Mouse (Mus musculus): ENCODE measurements at regions not wholly inside any gene's neighbourhood (a gene's known extent, or its start where the extent isn't known, plus 50 kb on each side); places are given as distances from the start of the nearest gene placed in this dataset.

DNA sequence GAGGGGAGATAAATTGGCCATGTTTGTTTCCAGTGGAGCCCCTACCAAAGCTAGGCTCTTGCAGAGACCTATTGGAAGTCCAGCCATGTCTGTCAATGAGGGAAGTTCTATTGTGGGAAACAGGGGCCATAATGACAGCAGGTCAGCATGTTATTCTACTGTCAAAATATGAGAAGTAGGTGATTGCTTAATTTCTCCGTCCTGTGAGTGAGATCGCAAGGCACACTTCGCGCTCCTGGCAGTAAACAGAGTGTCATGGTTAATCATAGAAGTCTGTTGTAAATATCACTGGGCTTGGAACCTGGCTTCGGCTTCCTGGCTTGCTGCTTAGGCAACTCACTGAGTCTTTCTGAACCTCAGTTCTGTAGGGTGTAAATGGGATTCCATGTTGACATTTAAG is 72.5 kb upstream of the Ccdc122 start:
- Histone ChIP-seq H3K9me3 (ENCODE audit: control insufficient read depth, low read length) (no peaks in the 10 kb centered on the region), H3K36me3 (ENCODE audit: control insufficient read depth, insufficient read depth, low read length) (no peaks in the 10 kb centered on the region), H3K9ac (ENCODE audit: low read length) (no peak overlapping the region), H3K27me3 (ENCODE audit: control insufficient read depth, insufficient read depth, low read length) (no peaks in the 10 kb centered on the region), H3K4me1 (ENCODE audit: control insufficient read depth in 2 of 2, insufficient read depth in 2 of 2, low read length in 2 of 2) (no peaks in the 10 kb centered on the region), H3K27ac (replicated peaks in 1 of 2; ENCODE audit: control insufficient read depth in 1 of 2, insufficient read depth in 1 of 2, low read depth in 2 of 2, low read length in 2 of 2) (no peak overlapping the region), H3K4me3 (ENCODE audit: control insufficient read depth in 1 of 2, insufficient read depth in 1 of 2, low read depth in 1 of 2, low read length in 2 of 2) (no peak overlapping the region), H3K4me2 (ENCODE audit: low read length) (no peak overlapping the region)
- WGBS = 88% methylated on average over 5 of the region's 5 CpGs
- ATAC-seq (ENCODE audit: insufficient number of reproducible peaks, insufficient read depth, low FRiP score, low read depth) = no peak

GRCm38 (mm10) chr14:76958875-76959274 is 77.7 kb upstream of the Ccdc122 start:
- no peaks in the 10 kb centered on the region for H3K4me1 ChIP-seq (ENCODE audit: control insufficient read depth in 2 of 2, insufficient read depth in 2 of 2, low read length in 2 of 2)
- H3K27ac ChIP-seq (replicated peaks in 1 of 2; ENCODE audit: control insufficient read depth in 1 of 2, insufficient read depth in 1 of 2, low read depth in 2 of 2, low read length in 2 of 2) = no peak overlapping the region
- H3K9ac ChIP-seq (ENCODE audit: low read length) = no peak overlapping the region
- WGBS = 82% methylated on average over 10 of the region's 10 CpGs
- no peaks in the 10 kb centered on the region for H3K27me3 ChIP-seq (ENCODE audit: control insufficient read depth, insufficient read depth, low read length)
- H3K9me3 ChIP-seq (ENCODE audit: control insufficient read depth, low read length) = no peaks in the 10 kb centered on the region
- H3K36me3 ChIP-seq (ENCODE audit: control insufficient read depth, insufficient read depth, low read length) = no peaks in the 10 kb centered on the region
- H3K4me2 ChIP-seq (ENCODE audit: low read length) = no peak overlapping the region
- no peak overlapping the region for H3K4me3 ChIP-seq (ENCODE audit: control insufficient read depth in 1 of 2, insufficient read depth in 1 of 2, low read depth in 1 of 2, low read length in 2 of 2)
- no peak for ATAC-seq (ENCODE audit: insufficient number of reproducible peaks, insufficient read depth, low FRiP score, low read depth)

- Histone ChIP-seq H3K4me1 (ENCODE audit: control insufficient read depth in 2 of 2, insufficient read depth in 2 of 2, low read length in 2 of 2) (no peaks in the 10 kb centered on the region), H3K9ac (ENCODE audit: low read length) (no peak overlapping the region), H3K36me3 (ENCODE audit: control insufficient read depth, insufficient read depth, low read length) (no peaks in the 10 kb centered on the region), H3K27me3 (ENCODE audit: control insufficient read depth, insufficient read depth, low read length) (no peaks in the 10 kb centered on the region), H3K27ac (replicated peaks in 1 of 2; ENCODE audit: control insufficient read depth in 1 of 2, insufficient read depth in 1 of 2, low read depth in 2 of 2, low read length in 2 of 2) (no peak overlapping the region), H3K4me3 (ENCODE audit: control insufficient read depth in 1 of 2, insufficient read depth in 1 of 2, low read depth in 1 of 2, low read length in 2 of 2) (no peak overlapping the region), H3K4me2 (ENCODE audit: low read length) (no peak overlapping the region), H3K9me3 (ENCODE audit: control insufficient read depth, low read length) (no peaks in the 10 kb centered on the region)
- ATAC-seq (ENCODE audit: insufficient number of reproducible peaks, insufficient read depth, low FRiP score, low read depth) = no peak
- 82% methylated on average over 2 of the region's 2 CpGs for WGBS
Measured at GRCm38 (mm10) chr14:76957136-76957535, 79.4 kb upstream of the Ccdc122 start.

- peaks cover 4 to 18% of the 10 kb centered on the region in 2 experiments for H3K4me1 ChIP-seq (ENCODE audit: control insufficient read depth in 2 of 2, insufficient read depth in 2 of 2, low read length in 2 of 2)
- no peaks in the 10 kb centered on the region for H3K36me3 ChIP-seq (ENCODE audit: control insufficient read depth, insufficient read depth, low read length)
- no peak overlapping the region for H3K4me2 ChIP-seq (ENCODE audit: low read length)
- no peak for ATAC-seq (ENCODE audit: insufficient number of reproducible peaks, insufficient read depth, low FRiP score, low read depth)
- H3K9ac ChIP-seq (ENCODE audit: low read length) = no peak overlapping the region
- no peaks in the 10 kb centered on the region for H3K27me3 ChIP-seq (ENCODE audit: control insufficient read depth, insufficient read depth, low read length)
- WGBS = 81% methylated on average over 2 of the region's 2 CpGs
- H3K9me3 ChIP-seq (ENCODE audit: control insufficient read depth, low read length) = no peaks in the 10 kb centered on the region
- H3K4me3 ChIP-seq (ENCODE audit: control insufficient read depth in 1 of 2, insufficient read depth in 1 of 2, low read depth in 1 of 2, low read length in 2 of 2) = no peak overlapping the region
- no peak overlapping the region for H3K27ac ChIP-seq (replicated peaks in 1 of 2; ENCODE audit: control insufficient read depth in 1 of 2, insufficient read depth in 1 of 2, low read depth in 2 of 2, low read length in 2 of 2)
Measured at GRCm38 (mm10) chr14:76953171-76953570, 83.4 kb upstream of the Ccdc122 start.

DNA sequence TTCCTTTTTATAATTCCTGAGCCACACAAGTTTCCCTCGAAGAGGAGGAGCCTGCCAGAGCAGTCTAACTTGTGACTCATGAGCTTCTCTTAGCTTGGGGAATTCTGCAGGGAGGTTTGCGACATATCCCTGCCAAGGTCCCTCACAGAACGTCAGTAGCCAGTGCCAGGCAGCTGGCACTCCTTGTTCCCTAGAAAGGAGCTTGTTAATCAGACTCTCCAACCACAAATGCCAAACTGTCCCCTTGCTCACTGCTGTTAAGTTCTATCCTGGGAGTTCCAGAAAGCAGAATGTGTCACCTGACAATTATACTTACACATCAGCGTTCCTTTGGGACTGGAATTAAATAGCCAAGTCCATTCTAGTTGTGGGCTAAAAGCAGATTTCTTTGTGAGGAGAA is 85.1 kb upstream of the Ccdc122 start:
- peak overlapping the region; percentile 10; the same call in 1 of the 2 replicates for H3K9ac ChIP-seq (ENCODE audit: low read length)
- H3K4me3 ChIP-seq (ENCODE audit: control insufficient read depth in 1 of 2, insufficient read depth in 1 of 2, low read depth in 1 of 2, low read length in 2 of 2) = no peak overlapping the region
- H3K4me1 ChIP-seq (ENCODE audit: control insufficient read depth in 2 of 2, insufficient read depth in 2 of 2, low read length in 2 of 2) = peaks cover 10 to 27% of the 10 kb centered on the region in 2 experiments
- no peak overlapping the region for H3K4me2 ChIP-seq (ENCODE audit: low read length)
- H3K27ac ChIP-seq (replicated peaks in 1 of 2; ENCODE audit: control insufficient read depth in 1 of 2, insufficient read depth in 1 of 2, low read depth in 2 of 2, low read length in 2 of 2) = peak overlapping the region in 1 of 2 experiments; percentile 58; a peak in 1 of 4 replicates
- 40% methylated on average over 4 of the region's 4 CpGs for WGBS
- H3K36me3 ChIP-seq (ENCODE audit: control insufficient read depth, insufficient read depth, low read length) = no peaks in the 10 kb centered on the region
- H3K9me3 ChIP-seq (ENCODE audit: control insufficient read depth, low read length) = no peaks in the 10 kb centered on the region
- no peak for ATAC-seq (ENCODE audit: insufficient number of reproducible peaks, insufficient read depth, low FRiP score, low read depth)
- no peaks in the 10 kb centered on the region for H3K27me3 ChIP-seq (ENCODE audit: control insufficient read depth, insufficient read depth, low read length)

DNA sequence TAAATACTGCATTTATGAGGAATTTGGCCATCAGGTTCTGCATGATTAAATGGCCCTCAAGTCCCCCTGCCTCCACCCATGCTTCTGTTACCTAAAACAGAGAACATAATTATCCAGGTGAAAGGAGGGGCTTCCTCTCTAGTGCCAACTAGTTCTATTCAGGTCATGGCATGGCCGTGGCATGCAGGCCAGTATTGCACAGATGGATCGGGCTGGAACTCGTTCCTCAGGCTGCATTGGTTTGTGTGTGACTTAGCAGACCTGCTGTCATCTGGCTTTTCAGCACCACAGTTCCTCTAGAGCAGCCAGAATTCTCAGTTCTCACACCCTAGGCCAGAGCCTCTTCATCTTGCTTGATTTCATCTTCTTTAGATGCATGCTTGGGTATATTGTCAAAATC is 87.2 kb upstream of the Ccdc122 start:
- H3K36me3 ChIP-seq (ENCODE audit: control insufficient read depth, insufficient read depth, low read length) = no peaks in the 10 kb centered on the region
- H3K9me3 ChIP-seq (ENCODE audit: control insufficient read depth, low read length) = no peaks in the 10 kb centered on the region
- H3K4me1 ChIP-seq (ENCODE audit: control insufficient read depth in 2 of 2, insufficient read depth in 2 of 2, low read length in 2 of 2) = peaks cover 12 to 27% of the 10 kb centered on the region in 2 experiments
- H3K4me3 ChIP-seq (ENCODE audit: control insufficient read depth in 1 of 2, insufficient read depth in 1 of 2, low read depth in 1 of 2, low read length in 2 of 2) = no peak overlapping the region
- no peak overlapping the region for H3K9ac ChIP-seq (ENCODE audit: low read length)
- WGBS = 78% methylated on average over 3 of the region's 3 CpGs
- no peak overlapping the region for H3K4me2 ChIP-seq (ENCODE audit: low read length)
- peak overlapping the region in 1 of 2 experiments; percentile 21; a peak in 1 of 4 replicates for H3K27ac ChIP-seq (replicated peaks in 1 of 2; ENCODE audit: control insufficient read depth in 1 of 2, insufficient read depth in 1 of 2, low read depth in 2 of 2, low read length in 2 of 2)
- H3K27me3 ChIP-seq (ENCODE audit: control insufficient read depth, insufficient read depth, low read length) = no peaks in the 10 kb centered on the region
- ATAC-seq (ENCODE audit: insufficient number of reproducible peaks, insufficient read depth, low FRiP score, low read depth) = no peak

DNA sequence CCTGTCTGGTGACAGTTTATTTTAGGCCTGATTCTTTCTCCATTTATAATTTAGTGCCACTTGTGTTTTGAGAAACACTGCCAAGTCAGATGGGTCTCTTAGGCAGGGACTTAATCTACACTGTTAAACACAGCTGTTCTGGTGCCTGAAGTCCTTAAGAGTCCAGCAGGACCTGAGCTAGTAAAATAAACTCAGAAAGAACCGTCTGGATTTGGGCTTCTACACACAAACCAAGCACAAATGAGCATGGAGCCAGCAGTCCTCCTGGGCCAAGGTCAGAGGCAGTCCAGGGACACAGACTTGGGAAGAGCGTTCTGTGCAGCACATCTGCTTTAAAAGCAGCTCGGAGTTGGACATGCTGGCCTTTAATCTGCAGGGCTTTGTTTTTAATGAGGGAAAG is 87.6 kb upstream of the Ccdc122 start:
- H3K4me2 ChIP-seq (ENCODE audit: low read length) = no peak overlapping the region
- H3K9me3 ChIP-seq (ENCODE audit: control insufficient read depth, low read length) = no peaks in the 10 kb centered on the region
- H3K4me1 ChIP-seq (ENCODE audit: control insufficient read depth in 2 of 2, insufficient read depth in 2 of 2, low read length in 2 of 2) = peaks cover 12 to 27% of the 10 kb centered on the region in 2 experiments
- no peaks in the 10 kb centered on the region for H3K36me3 ChIP-seq (ENCODE audit: control insufficient read depth, insufficient read depth, low read length)
- H3K9ac ChIP-seq (ENCODE audit: low read length) = no peak overlapping the region
- no peak for ATAC-seq (ENCODE audit: insufficient number of reproducible peaks, insufficient read depth, low FRiP score, low read depth)
- peak overlapping the region; percentile 21 to 31; a peak in 2 of 4 replicates for H3K27ac ChIP-seq (replicated peaks in 1 of 2; ENCODE audit: control insufficient read depth in 1 of 2, insufficient read depth in 1 of 2, low read depth in 2 of 2, low read length in 2 of 2)
- WGBS = 52% methylated on average over 3 of the region's 3 CpGs
- no peak overlapping the region for H3K4me3 ChIP-seq (ENCODE audit: control insufficient read depth in 1 of 2, insufficient read depth in 1 of 2, low read depth in 1 of 2, low read length in 2 of 2)
- no peaks in the 10 kb centered on the region for H3K27me3 ChIP-seq (ENCODE audit: control insufficient read depth, insufficient read depth, low read length)

DNA sequence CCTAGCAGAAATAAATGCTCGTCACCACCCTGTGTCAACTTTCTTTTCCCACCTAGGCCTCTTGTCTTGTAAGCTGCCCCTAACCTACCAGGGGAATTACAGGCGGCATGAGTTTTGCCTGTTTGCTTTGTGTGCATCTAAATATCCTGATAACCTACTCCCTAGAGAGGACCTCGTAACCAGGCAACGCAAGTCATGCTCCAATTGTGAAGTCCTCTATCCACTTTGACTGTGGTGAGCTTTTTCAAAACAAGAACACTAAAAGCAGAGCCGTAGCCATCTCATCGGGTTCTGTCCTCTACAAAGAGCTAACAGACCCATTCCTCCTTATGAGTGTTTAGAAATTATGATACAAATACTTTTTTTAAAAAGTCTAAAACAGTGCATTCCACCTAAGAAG is 88.1 kb upstream of the Ccdc122 start:
- peaks cover 12 to 27% of the 10 kb centered on the region in 2 experiments for H3K4me1 ChIP-seq (ENCODE audit: control insufficient read depth in 2 of 2, insufficient read depth in 2 of 2, low read length in 2 of 2)
- H3K4me3 ChIP-seq (ENCODE audit: control insufficient read depth in 1 of 2, insufficient read depth in 1 of 2, low read depth in 1 of 2, low read length in 2 of 2) = no peak overlapping the region
- ATAC-seq (ENCODE audit: insufficient number of reproducible peaks, insufficient read depth, low FRiP score, low read depth) = no peak
- H3K27me3 ChIP-seq (ENCODE audit: control insufficient read depth, insufficient read depth, low read length) = no peaks in the 10 kb centered on the region
- no peak overlapping the region for H3K9ac ChIP-seq (ENCODE audit: low read length)
- H3K4me2 ChIP-seq (ENCODE audit: low read length) = no peak overlapping the region
- H3K36me3 ChIP-seq (ENCODE audit: control insufficient read depth, insufficient read depth, low read length) = no peaks in the 10 kb centered on the region
- WGBS = 72% methylated on average over 6 of the region's 6 CpGs
- H3K27ac ChIP-seq (replicated peaks in 1 of 2; ENCODE audit: control insufficient read depth in 1 of 2, insufficient read depth in 1 of 2, low read depth in 2 of 2, low read length in 2 of 2) = peak overlapping the region in 1 of 2 experiments; percentile 21; a peak in 2 of 4 replicates
- H3K9me3 ChIP-seq (ENCODE audit: control insufficient read depth, low read length) = no peaks in the 10 kb centered on the region
